Mouse (Mus musculus) hindbrain, embryonic 12.5 days (tissue): ENCODE data around the gene Cyp17a1. TPM values are rescaled to one million over a fixed set of nuclear protein-coding genes. Genes with fewer than 3 reads are reported as not detected.

Experiments
- ATAC-seq: fragments of 200-750 bp; cut with Nextera tagmentation; 2 replicates; pipeline ENCODE4 v1.8.0; 2017; ENCODE audit warnings: moderate TSS enrichment; ENCODE audit not compliant: low FRiP score
- H3K27ac ChIP-seq: fragments of 300-500 bp; sonication (generic); 2 replicates; pipeline ENCODE4 v1.5.1; 2016; ENCODE audit warnings: mild to moderate bottlenecking
- H3K27me3 ChIP-seq: fragments of 300-500 bp; sonication (generic); 2 replicates; pipeline ENCODE4 v1.6.1; 2016; ENCODE audit warnings: mild to moderate bottlenecking
- H3K36me3 ChIP-seq: fragments of 300-500 bp; sonication (generic); 2 replicates; pipeline ENCODE4 v1.6.1; 2016; ENCODE audit warnings: mild to moderate bottlenecking
- H3K4me1 ChIP-seq: fragments of 300-500 bp; sonication (generic); 2 replicates; pipeline ENCODE4 v1.6.1; 2016
- H3K4me2 ChIP-seq: fragments of 300-500 bp; sonication (generic); replicated peaks from 2 replicates; pipeline ENCODE4 v1.6.1; 2016; ENCODE audit warnings: mild to moderate bottlenecking
- H3K4me3 ChIP-seq: fragments of 300-500 bp; sonication (generic); 2 replicates; pipeline ENCODE4 v1.5.1; 2016; ENCODE audit warnings: mild to moderate bottlenecking
- H3K9ac ChIP-seq: fragments of 300-500 bp; sonication (generic); 2 replicates; pipeline ENCODE4 v1.6.1; 2016; ENCODE audit warnings: mild to moderate bottlenecking, moderate library complexity
- H3K9me3 ChIP-seq: fragments of 300-500 bp; sonication (generic); replicated peaks from 2 replicates; pipeline ENCODE4 v1.6.1; 2016; ENCODE audit warnings: mild to moderate bottlenecking
- WGBS: fragments of 180-500 bp; shearing (Covaris S2); methylation state at CpG from one replicate; pipeline ENCODE4 v1.1.7; 2016; 5-methylcytosine and 5-hydroxymethylcytosine counted together
- polyA plus RNA-seq: library from polyadenylated mRNA; unstranded; fragments of >200 nt; fragmentation: Nextera tagmentation; extraction: Ambion mirVana; gene quantifications from 2 replicates; pipeline ENCODE4 v1.2.1, GENCODE M21; 2016

Gene Cyp17a1
- polyA plus RNA-seq, 1 experiment from 2014 or later: not detected

GRCm38 (mm10) chr19:46696943-46697342 is 24.0 kb upstream of the Cyp17a1 start:
- H3K4me2 ChIP-seq: no peak overlapping the region
- no peaks in the 10 kb centered on the region for H3K4me1 ChIP-seq
- H3K9ac ChIP-seq: no peak overlapping the region
- no peak for ATAC-seq
- H3K27me3 ChIP-seq: no peaks in the 10 kb centered on the region
- peaks cover 7% of the 10 kb centered on the region for H3K36me3 ChIP-seq
- no peak overlapping the region for H3K4me3 ChIP-seq
- H3K9me3 ChIP-seq: no peaks in the 10 kb centered on the region
- WGBS: 90% methylated on average over 7 of the region's 7 CpGs
- no peak overlapping the region for H3K27ac ChIP-seq

- 93% methylated on average over 8 of the region's 8 CpGs for WGBS
- H3K9ac ChIP-seq: no peak overlapping the region
- no peaks in the 10 kb centered on the region for H3K9me3 ChIP-seq
- H3K27me3 ChIP-seq: no peaks in the 10 kb centered on the region
- peaks cover 4% of the 10 kb centered on the region; the same call in 1 of the 2 replicates for H3K36me3 ChIP-seq
- H3K4me1 ChIP-seq: no peaks in the 10 kb centered on the region
- no peak for ATAC-seq
- H3K4me2 ChIP-seq: no peak overlapping the region
- H3K4me3 ChIP-seq: no peak overlapping the region
- no peak overlapping the region for H3K27ac ChIP-seq
These were observed 23.5 kb upstream of the Cyp17a1 start for GRCm38 (mm10) chr19:46696482-46696881.

GRCm38 (mm10) chr19:46693146-46693545 is 20.2 kb upstream of the Cyp17a1 start:
- Histone ChIP-seq H3K9ac (no peak overlapping the region), H3K27me3 (no peaks in the 10 kb centered on the region), H3K4me2 (no peak overlapping the region), H3K4me1 (peaks cover 10% of the 10 kb centered on the region), H3K4me3 (no peak overlapping the region), H3K9me3 (no peaks in the 10 kb centered on the region), H3K36me3 (no peaks in the 10 kb centered on the region), H3K27ac (no peak overlapping the region)
- 90% methylated on average over 4 of the region's 4 CpGs for WGBS
- no peak for ATAC-seq

DNA sequence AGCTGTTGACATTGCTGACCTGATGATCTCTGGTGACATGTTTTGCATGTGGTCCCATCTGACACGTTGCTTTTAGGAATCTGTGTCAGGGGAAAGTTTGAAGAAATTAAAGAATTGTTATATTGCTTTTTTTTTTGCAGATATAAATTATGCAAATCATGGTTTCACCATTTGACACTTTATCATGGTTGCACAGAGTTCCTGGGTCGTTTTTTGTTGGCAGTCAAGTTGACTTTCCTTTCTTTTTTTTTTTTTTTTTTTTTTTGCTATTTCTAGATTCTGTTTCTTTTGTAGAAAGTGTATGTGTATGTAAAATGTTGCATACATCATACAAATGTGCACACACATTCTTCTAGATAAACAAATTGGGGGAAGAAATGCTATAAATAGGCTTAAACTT is 18.1 kb upstream of the Cyp17a1 start:
- WGBS: 83% methylated on average over 2 of the region's 2 CpGs
- H3K27me3 ChIP-seq: no peaks in the 10 kb centered on the region
- H3K9me3 ChIP-seq: no peaks in the 10 kb centered on the region
- no peak overlapping the region for H3K9ac ChIP-seq
- H3K4me2 ChIP-seq: no peak overlapping the region
- H3K36me3 ChIP-seq: no peaks in the 10 kb centered on the region
- no peak for ATAC-seq
- peaks cover 10% of the 10 kb centered on the region for H3K4me1 ChIP-seq
- H3K27ac ChIP-seq: no peak overlapping the region
- no peak overlapping the region for H3K4me3 ChIP-seq

DNA sequence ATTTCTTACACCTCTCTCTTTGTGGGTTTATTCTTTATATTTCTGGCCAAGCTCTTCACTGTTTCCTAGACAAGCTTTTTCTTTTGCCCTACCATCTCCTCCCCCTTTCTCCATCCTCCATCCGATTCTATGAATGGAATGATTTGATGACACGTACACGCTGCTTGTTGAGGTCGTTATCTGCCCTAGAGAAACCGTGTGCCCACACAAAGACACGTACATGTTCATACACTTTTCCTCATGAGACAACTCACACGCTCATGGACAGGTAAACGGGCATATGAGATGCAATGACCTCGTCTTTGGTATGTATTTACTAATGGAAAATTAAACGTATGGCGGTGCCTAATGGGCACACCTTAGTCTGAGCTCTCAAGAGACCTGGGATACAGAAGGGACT is 17.4 kb upstream of the Cyp17a1 start:
- no peaks in the 10 kb centered on the region for H3K9me3 ChIP-seq
- peak overlapping the region; percentile 60 for H3K27ac ChIP-seq
- H3K4me3 ChIP-seq: peak overlapping the region; percentile 49
- whole genome bisulfite sequencing: 78% methylated on average over 11 of the region's 11 CpGs
- H3K36me3 ChIP-seq: no peaks in the 10 kb centered on the region
- peak overlapping the region; percentile 55 for H3K4me2 ChIP-seq
- H3K4me1 ChIP-seq: peaks cover 10% of the 10 kb centered on the region
- no peaks in the 10 kb centered on the region for H3K27me3 ChIP-seq
- peak; percentile 26 for ATAC-seq
- H3K9ac ChIP-seq: peak overlapping the region; percentile 64

GRCm38 (mm10) chr19:46689460-46690372 is 16.7 kb upstream of the Cyp17a1 start, which contains the start of gene Borcs7:
TSS of gene Borcs7 (plus strand) at chr19:46689906.
- peaks cover 10% of the 10 kb centered on the region for H3K4me1 ChIP-seq
- peak within 1 kb of the TSS; percentile 60 for H3K27ac ChIP-seq
- peak; percentile 94 for ATAC-seq

DNA sequence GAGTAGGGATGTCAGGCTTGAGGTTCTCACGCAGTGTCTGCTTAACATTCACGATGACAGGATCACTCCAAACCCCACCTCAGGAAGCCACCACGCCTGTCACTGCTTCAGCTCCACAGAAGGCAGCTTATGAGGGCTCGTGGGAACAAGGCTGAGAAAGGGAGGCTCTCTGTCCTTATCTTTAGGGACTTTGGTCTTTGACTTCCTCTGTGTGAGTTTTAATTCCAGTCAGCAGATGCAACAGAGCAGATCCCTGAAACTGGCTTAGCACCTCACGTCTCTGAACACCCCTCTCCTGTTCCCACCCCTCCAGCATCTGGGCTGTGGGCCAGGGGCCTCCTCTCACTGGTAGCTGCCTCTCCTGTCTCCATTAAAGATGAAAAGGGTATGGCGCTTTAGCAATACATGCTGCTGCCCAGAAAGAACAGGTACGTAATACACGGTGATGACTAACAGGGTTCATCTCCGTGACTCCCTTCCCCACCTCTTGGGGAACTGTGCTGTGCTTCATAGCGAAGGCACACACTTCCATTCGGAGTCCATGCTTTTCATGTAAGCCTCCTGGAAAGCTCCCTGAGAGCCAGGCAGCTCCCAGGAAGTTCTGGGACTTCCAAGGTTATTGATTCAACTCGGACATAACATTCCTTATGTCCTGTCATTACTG is 6.9 kb upstream of the Cyp17a1 start:
- WGBS: 75% methylated on average over 12 of the region's 12 CpGs
- Histone ChIP-seq H3K27me3 (no peaks in the 10 kb centered on the region), H3K9me3 (no peaks in the 10 kb centered on the region), H3K4me2 (no peak overlapping the region), H3K27ac (no peak overlapping the region), H3K9ac (no peak overlapping the region), H3K4me3 (no peak overlapping the region), H3K36me3 (no peaks in the 10 kb centered on the region), H3K4me1 (no peaks in the 10 kb centered on the region)
- no peak for ATAC-seq

More at GRCm38 (mm10) chr19:46689460-46690372, 16.7 kb upstream of the Cyp17a1 start, which contains the start of gene Borcs7:
- Histone ChIP-seq H3K9me3 (no peaks in the 10 kb centered on the region), H3K9ac (peak within 1 kb of the TSS; percentile 64), H3K36me3 (no peaks in the 10 kb centered on the region), H3K27me3 (no peaks in the 10 kb centered on the region), H3K4me2 (peak within 1 kb of the TSS; percentile 55), H3K4me3 (peak within 1 kb of the TSS; percentile 49)
- WGBS: 2% methylated on average over 44 of the region's 44 CpGs

- 89% methylated on average over 3 of the region's 3 CpGs for WGBS
- no peaks in the 10 kb centered on the region for H3K27me3 ChIP-seq
These were observed 2.7 kb upstream of the Cyp17a1 start for GRCm38 (mm10) chr19:46675641-46676040.

DNA sequence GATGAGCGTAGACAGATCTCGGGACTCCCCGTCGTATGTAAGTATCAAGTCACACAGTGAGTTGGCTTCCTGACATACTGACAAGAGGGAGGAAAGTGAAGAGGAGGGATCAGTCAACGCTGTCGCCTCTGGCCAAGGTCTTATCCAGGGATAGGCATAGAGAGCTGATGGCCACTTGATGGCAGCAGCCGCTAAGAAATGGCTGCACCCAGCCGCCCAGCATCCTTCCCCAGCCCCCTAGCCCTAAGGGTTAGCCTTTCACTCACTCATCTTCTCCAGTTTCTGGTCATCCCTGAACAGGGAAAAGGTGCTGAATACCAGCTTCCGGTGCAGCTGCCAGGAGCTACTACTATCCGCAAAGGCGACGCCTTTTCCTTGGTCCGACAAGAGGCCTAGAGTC is 2.3 kb downstream of the Cyp17a1 start:
- Histone ChIP-seq H3K4me3 (no peak overlapping the region), H3K36me3 (no peaks in the 10 kb centered on the region), H3K4me2 (0 out of 2 replicates have a peak overlapping the region, but pooled peaks have one; percentile 11), H3K9ac (0 out of 2 replicates have a peak overlapping the region, but pooled peaks have one; percentile 3), H3K27me3 (no peaks in the 10 kb centered on the region), H3K4me1 (peaks cover 3% of the 10 kb centered on the region; the same call in 1 of the 2 replicates), H3K27ac (no peak overlapping the region), H3K9me3 (no peaks in the 10 kb centered on the region)
- ATAC-seq: no peak
- WGBS: 33% methylated on average over 13 of the region's 13 CpGs

More at GRCm38 (mm10) chr19:46675641-46676040, 2.7 kb upstream of the Cyp17a1 start:
- H3K36me3 ChIP-seq: no peaks in the 10 kb centered on the region
- H3K4me1 ChIP-seq: 0 out of 2 replicates have a peak, but pooled peaks cover 3% of the 10 kb centered on the region
- H3K9ac ChIP-seq: no peak overlapping the region
- H3K4me2 ChIP-seq: no peak overlapping the region
- H3K9me3 ChIP-seq: no peaks in the 10 kb centered on the region
- no peak overlapping the region for H3K4me3 ChIP-seq
- ATAC-seq: no peak
- H3K27ac ChIP-seq: no peak overlapping the region

- WGBS: 87% methylated on average over 5 of the region's 5 CpGs
These were observed 3.2 kb downstream of the Cyp17a1 start for GRCm38 (mm10) chr19:46669802-46670201.

GRCm38 (mm10) chr19:46668263-46668662 is 4.7 kb downstream of the Cyp17a1 start:
- no peaks in the 10 kb centered on the region for H3K36me3 ChIP-seq
- no peaks in the 10 kb centered on the region for H3K27me3 ChIP-seq
- peaks cover 8% of the 10 kb centered on the region for H3K4me1 ChIP-seq
- no peak for ATAC-seq
- no peak overlapping the region for H3K9ac ChIP-seq
- WGBS: 88% methylated on average over 10 of the region's 10 CpGs
- H3K4me3 ChIP-seq: no peak overlapping the region
- no peak overlapping the region for H3K27ac ChIP-seq
- H3K9me3 ChIP-seq: no peaks in the 10 kb centered on the region
- no peak overlapping the region for H3K4me2 ChIP-seq

More at GRCm38 (mm10) chr19:46669802-46670201, 3.2 kb downstream of the Cyp17a1 start:
- no peak overlapping the region for H3K27ac ChIP-seq
- no peaks in the 10 kb centered on the region for H3K27me3 ChIP-seq
- no peak overlapping the region for H3K4me3 ChIP-seq
- no peak overlapping the region for H3K4me2 ChIP-seq
- ATAC-seq: no peak
- H3K9ac ChIP-seq: no peak overlapping the region
- H3K9me3 ChIP-seq: no peaks in the 10 kb centered on the region
- H3K36me3 ChIP-seq: no peaks in the 10 kb centered on the region
- peaks cover 8% of the 10 kb centered on the region for H3K4me1 ChIP-seq

DNA sequence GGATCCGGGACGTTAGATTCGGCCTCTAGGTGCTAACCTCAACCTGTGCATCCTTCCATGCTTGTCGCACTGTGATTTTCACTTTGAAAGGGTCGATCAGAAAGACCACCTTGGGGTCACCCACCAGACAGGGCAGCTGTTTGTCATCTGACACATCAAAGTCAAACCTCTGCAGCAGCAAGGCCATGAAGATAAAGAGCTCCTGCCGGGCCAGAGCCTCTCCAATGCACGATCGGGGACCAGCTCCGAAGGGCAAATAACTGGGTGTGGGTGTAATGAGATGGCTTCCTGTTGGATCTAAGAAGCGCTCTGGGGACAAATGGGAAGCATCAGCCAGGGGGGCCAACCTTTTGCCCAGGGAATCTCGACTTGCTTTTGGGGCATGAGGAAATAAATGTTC is 5.7 kb downstream of the Cyp17a1 start:
- 62% methylated on average over 11 of the region's 11 CpGs for WGBS
- Histone ChIP-seq H3K9ac (no peak overlapping the region), H3K27ac (no peak overlapping the region), H3K4me3 (no peak overlapping the region), H3K9me3 (no peaks in the 10 kb centered on the region), H3K4me1 (peaks cover 8% of the 10 kb centered on the region), H3K4me2 (no peak overlapping the region), H3K27me3 (no peaks in the 10 kb centered on the region), H3K36me3 (no peaks in the 10 kb centered on the region)
- ATAC-seq: no peak
